Mouse (Mus musculus) midbrain, embryonic 12.5 days (tissue): Measurements from ENCODE around the gene Zbtb26. TPM values are rescaled to one million over a fixed set of nuclear protein-coding genes. Genes with fewer than 3 reads are reported as not detected.

Source experiments
- ATAC-seq: fragments of 200-750 bp; cut with Nextera tagmentation; 2 replicates; pipeline ENCODE4 v1.8.0; 2017; ENCODE audit warnings: low read depth, moderate TSS enrichment, moderate library complexity; ENCODE audit not compliant: low FRiP score
- H3K27ac ChIP-seq: fragments of 300-500 bp; sonication (generic); replicated peaks from 2 replicates; pipeline ENCODE4 v1.5.1; 2016; ENCODE audit warnings: mild to moderate bottlenecking
- H3K27me3 ChIP-seq: fragments of 300-500 bp; sonication (generic); 2 replicates; pipeline ENCODE4 v1.6.1; 2016; ENCODE audit warnings: mild to moderate bottlenecking
- H3K36me3 ChIP-seq: fragments of 300-500 bp; sonication (generic); 2 replicates; pipeline ENCODE4 v1.6.1; 2016
- H3K4me1 ChIP-seq: fragments of 300-500 bp; sonication (generic); 2 replicates; pipeline ENCODE4 v1.6.1; 2016
- H3K4me2 ChIP-seq: fragments of 300-500 bp; sonication (generic); replicated peaks from 2 replicates; pipeline ENCODE4 v1.6.1; 2016; ENCODE audit warnings: mild to moderate bottlenecking, moderate library complexity
- H3K4me3 ChIP-seq: fragments of 300-500 bp; sonication (generic); 2 replicates; pipeline ENCODE4 v1.5.1; 2016; ENCODE audit warnings: mild to moderate bottlenecking
- H3K9ac ChIP-seq: fragments of 300-500 bp; sonication (generic); replicated peaks from 2 replicates; pipeline ENCODE4 v1.6.1; 2016; ENCODE audit warnings: mild to moderate bottlenecking, moderate library complexity
- H3K9me3 ChIP-seq: fragments of 300-500 bp; sonication (generic); 2 replicates; pipeline ENCODE4 v1.6.1; 2016; ENCODE audit warnings: mild to moderate bottlenecking
- WGBS: fragments of 180-500 bp; shearing (Covaris S2); methylation state at CpG from one replicate; pipeline ENCODE4 v1.1.7; 2016; 5-methylcytosine and 5-hydroxymethylcytosine counted together
- polyA plus RNA-seq: library from polyadenylated mRNA; unstranded; fragments of >200 nt; fragmentation: Nextera tagmentation; extraction: Ambion mirVana; gene quantifications from 2 replicates; pipeline ENCODE4 v1.2.1, GENCODE M21; 2016

Zbtb26 gene
- 13.6 and 14.0 TPM in 2 replicates for polyA plus RNA-seq

- under 1% methylated on average over 51 of the region's 51 CpGs for WGBS
- Histone ChIP-seq H3K4me2 (peak within 1 kb of the TSS; percentile 74), H3K9ac (peak within 1 kb of the TSS; percentile 95), H3K27ac (peak within 1 kb of the TSS; percentile 87), H3K4me1 (peaks cover 17% of the 10 kb centered on the region), H3K36me3 (peaks cover 3% of the 10 kb centered on the region; the same call in 1 of the 2 replicates), H3K27me3 (no peaks in the 10 kb centered on the region), H3K4me3 (peak within 1 kb of the TSS; percentile 86), H3K9me3 (no peaks in the 10 kb centered on the region)
- ATAC-seq = peak; percentile 99
Observed at GRCm38 (mm10) chr2:37442611-37443591, at the start of gene Zbtb26, which contains the start of the genes Zbtb6 and Rabgap1. Zbtb26 (minus strand) TSS chr2:37443135. Zbtb6 (minus strand) TSS chr2:37443171. Rabgap1 (plus strand) TSS chr2:37443279.

DNA sequence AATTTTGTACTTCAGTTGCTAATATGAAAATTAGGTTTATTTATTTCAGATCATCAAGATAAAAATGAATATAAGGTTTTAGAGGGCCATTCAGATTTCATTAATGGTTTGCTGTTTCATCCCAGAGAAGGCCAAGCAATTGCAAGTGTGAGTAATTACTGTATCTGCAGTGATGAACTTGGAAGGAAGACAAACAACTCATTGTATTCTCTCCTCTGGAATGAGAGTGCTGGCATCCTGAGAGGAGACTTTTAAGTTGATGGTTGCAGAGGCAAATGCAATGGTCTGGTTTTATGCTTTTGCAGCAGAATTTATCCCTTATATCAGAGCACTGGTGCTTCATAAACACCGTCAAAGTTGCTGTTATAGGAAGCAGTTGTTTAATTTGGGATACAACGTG, 46.0 kb upstream of the Zbtb26 start:
- Histone ChIP-seq H3K4me2 (no peak overlapping the region), H3K27ac (no peak overlapping the region), H3K36me3 (peaks cover 55% of the 10 kb centered on the region), H3K4me1 (no peaks in the 10 kb centered on the region), H3K4me3 (no peak overlapping the region), H3K9me3 (no peaks in the 10 kb centered on the region), H3K27me3 (no peaks in the 10 kb centered on the region), H3K9ac (no peak overlapping the region)
- WGBS = 98% methylated on average over 2 of the region's 2 CpGs
- ATAC-seq = no peak

GRCm38 (mm10) chr2:37486408-37486807, 43.5 kb upstream of the Zbtb26 start:
- H3K9ac ChIP-seq = no peak overlapping the region
- no peaks in the 10 kb centered on the region for H3K27me3 ChIP-seq
- no peak overlapping the region for H3K4me3 ChIP-seq
- peaks cover 54% of the 10 kb centered on the region for H3K36me3 ChIP-seq
- ATAC-seq = no peak
- no peak overlapping the region for H3K27ac ChIP-seq
- H3K4me1 ChIP-seq = no peaks in the 10 kb centered on the region
- no peak overlapping the region for H3K4me2 ChIP-seq
- H3K9me3 ChIP-seq = no peaks in the 10 kb centered on the region

- H3K4me3 ChIP-seq = no peak overlapping the region
- WGBS = 86% methylated on average over 1 of the region's 1 CpGs
- H3K27ac ChIP-seq = no peak overlapping the region
- no peaks in the 10 kb centered on the region for H3K27me3 ChIP-seq
- H3K9me3 ChIP-seq = no peaks in the 10 kb centered on the region
- H3K9ac ChIP-seq = no peak overlapping the region
- no peak for ATAC-seq
- peaks cover 54% of the 10 kb centered on the region for H3K36me3 ChIP-seq
- no peaks in the 10 kb centered on the region for H3K4me1 ChIP-seq
- no peak overlapping the region for H3K4me2 ChIP-seq
Observed at GRCm38 (mm10) chr2:37485370-37485769, 42.4 kb upstream of the Zbtb26 start.

DNA sequence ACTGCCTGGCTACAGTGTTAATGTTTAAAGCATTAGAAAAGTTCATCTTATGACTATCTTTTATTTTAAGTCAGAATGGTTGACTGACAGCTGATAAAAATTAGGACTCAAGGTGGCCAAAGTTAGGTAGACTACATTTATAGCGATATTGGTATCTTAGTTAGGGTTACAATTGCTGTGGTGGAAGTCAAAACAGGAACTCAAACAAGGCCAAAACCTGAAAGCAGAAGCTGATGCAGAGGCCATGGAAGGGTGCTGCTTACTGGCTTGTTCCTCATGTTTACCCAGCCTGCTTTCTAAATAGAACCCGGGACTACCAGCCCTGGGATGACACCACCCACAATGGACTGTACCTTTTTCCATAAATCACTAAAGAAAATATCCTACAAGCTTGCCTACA, 41.2 kb upstream of the Zbtb26 start:
- Histone ChIP-seq H3K36me3 (peaks cover 44% of the 10 kb centered on the region), H3K4me3 (no peak overlapping the region), H3K27ac (no peak overlapping the region), H3K9ac (no peak overlapping the region), H3K4me1 (no peaks in the 10 kb centered on the region), H3K27me3 (no peaks in the 10 kb centered on the region), H3K9me3 (no peaks in the 10 kb centered on the region), H3K4me2 (no peak overlapping the region)
- 91% methylated on average over 2 of the region's 2 CpGs for WGBS
- no peak for ATAC-seq

GRCm38 (mm10) chr2:37480039-37480438, 37.1 kb upstream of the Zbtb26 start:
- 98% methylated on average over 2 of the region's 2 CpGs for WGBS
- Histone ChIP-seq H3K27me3 (no peaks in the 10 kb centered on the region), H3K9me3 (no peaks in the 10 kb centered on the region), H3K36me3 (peaks cover 62% of the 10 kb centered on the region), H3K4me1 (no peaks in the 10 kb centered on the region), H3K4me2 (no peak overlapping the region), H3K4me3 (no peak overlapping the region), H3K9ac (no peak overlapping the region), H3K27ac (no peak overlapping the region)
- ATAC-seq = no peak

- H3K4me1 ChIP-seq = no peaks in the 10 kb centered on the region
- no peaks in the 10 kb centered on the region for H3K27me3 ChIP-seq
- no peak for ATAC-seq
- no peak overlapping the region for H3K9ac ChIP-seq
- no peak overlapping the region for H3K27ac ChIP-seq
- H3K4me3 ChIP-seq = no peak overlapping the region
- H3K4me2 ChIP-seq = no peak overlapping the region
- no peaks in the 10 kb centered on the region for H3K9me3 ChIP-seq
- peaks cover 57% of the 10 kb centered on the region for H3K36me3 ChIP-seq
Observed at GRCm38 (mm10) chr2:37479559-37479958, 36.6 kb upstream of the Zbtb26 start.

DNA sequence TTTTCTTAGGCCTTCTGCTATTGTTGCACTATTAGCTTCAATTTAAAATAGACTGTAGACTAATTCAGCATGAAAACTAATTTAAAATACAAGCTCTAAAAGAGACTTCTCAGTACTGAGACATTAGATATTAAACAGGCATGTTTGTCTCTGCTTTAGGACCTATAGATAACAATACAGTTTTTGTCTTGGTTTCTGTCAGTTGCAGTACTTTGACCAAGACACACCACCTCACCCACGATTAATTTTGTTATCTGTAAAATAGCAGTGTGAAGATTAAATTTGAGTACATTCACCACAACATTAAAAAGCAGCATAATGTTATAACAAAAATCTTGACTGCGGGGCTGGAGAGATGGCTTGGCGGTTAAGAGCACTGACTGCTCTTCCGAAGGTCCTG, 23.3 kb upstream of the Zbtb26 start:
- no peak overlapping the region for H3K27ac ChIP-seq
- no peaks in the 10 kb centered on the region for H3K27me3 ChIP-seq
- H3K4me3 ChIP-seq = no peak overlapping the region
- H3K4me2 ChIP-seq = no peak overlapping the region
- H3K9ac ChIP-seq = no peak overlapping the region
- H3K36me3 ChIP-seq = peaks cover 15% of the 10 kb centered on the region
- no peaks in the 10 kb centered on the region for H3K4me1 ChIP-seq
- H3K9me3 ChIP-seq = no peaks in the 10 kb centered on the region
- WGBS = 96% methylated on average over 4 of the region's 4 CpGs
- ATAC-seq = no peak

DNA sequence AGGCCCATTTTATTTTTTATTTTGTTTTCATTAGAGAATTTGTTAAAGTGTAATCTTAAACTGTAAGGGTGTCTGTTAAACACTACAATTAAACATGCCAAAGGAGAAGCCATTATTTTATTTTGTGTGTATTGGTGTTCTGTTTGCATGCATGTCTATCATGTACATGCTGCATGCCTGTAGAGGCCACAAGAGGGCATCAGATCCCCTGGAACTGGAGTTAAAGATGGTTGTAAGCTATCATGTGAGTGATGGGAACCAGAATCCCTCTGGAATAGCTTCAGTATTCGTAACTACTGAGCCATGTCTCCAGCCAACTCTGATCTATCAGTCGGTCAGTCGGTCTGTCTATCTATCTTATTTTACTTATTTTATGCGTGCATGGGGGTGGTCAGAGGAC, 17.8 kb upstream of the Zbtb26 start:
- no peaks in the 10 kb centered on the region for H3K36me3 ChIP-seq

DNA sequence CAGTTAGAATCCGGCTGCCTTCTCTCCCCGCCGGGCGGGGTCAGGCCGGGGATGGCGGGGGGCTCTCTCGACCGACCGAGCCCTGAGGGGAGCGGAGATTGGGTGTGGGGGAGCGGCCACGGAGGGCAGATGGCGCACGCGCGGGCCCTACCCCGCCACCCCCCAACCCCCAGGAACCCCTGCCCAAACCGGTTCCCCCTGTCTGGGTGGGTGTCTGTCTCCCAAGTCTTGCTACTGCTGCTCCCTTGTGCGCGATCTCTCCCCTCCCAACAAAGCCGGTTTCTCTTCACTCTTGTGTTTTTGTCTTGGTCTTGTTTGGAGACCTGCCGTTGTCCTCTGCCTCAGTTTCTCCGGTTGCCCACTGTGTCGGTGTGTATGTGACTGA, 9.4 kb upstream of the Zbtb26 start:
- no peaks in the 10 kb centered on the region for H3K9me3 ChIP-seq
- H3K9ac ChIP-seq = peak overlapping the region; percentile 95
- H3K4me2 ChIP-seq = peak overlapping the region; percentile 92
- no peaks in the 10 kb centered on the region for H3K36me3 ChIP-seq
- no peaks in the 10 kb centered on the region for H3K27me3 ChIP-seq
- H3K27ac ChIP-seq = peak overlapping the region; percentile 85
- ATAC-seq = peak; percentile 87
- peaks cover 7% of the 10 kb centered on the region for H3K4me1 ChIP-seq
- WGBS = under 1% methylated on average over 17 of the region's 24 CpGs
- peak overlapping the region; percentile 95 for H3K4me3 ChIP-seq

More for the DNA sequence above, 17.8 kb upstream of the Zbtb26 start:
- Histone ChIP-seq H3K27ac (no peak overlapping the region), H3K4me1 (no peaks in the 10 kb centered on the region), H3K9me3 (no peaks in the 10 kb centered on the region), H3K9ac (no peak overlapping the region), H3K4me3 (no peak overlapping the region), H3K4me2 (no peak overlapping the region), H3K27me3 (no peaks in the 10 kb centered on the region)
- no peak for ATAC-seq
- 98% methylated on average over 4 of the region's 4 CpGs for WGBS

GRCm38 (mm10) chr2:37451667-37452375, 8.9 kb upstream of the Zbtb26 start:
- Histone ChIP-seq H3K9ac (peak overlapping the region; percentile 95), H3K36me3 (no peaks in the 10 kb centered on the region), H3K9me3 (no peaks in the 10 kb centered on the region), H3K27ac (peak overlapping the region; percentile 85), H3K4me2 (peak overlapping the region; percentile 92), H3K4me1 (peaks cover 7% of the 10 kb centered on the region), H3K27me3 (no peaks in the 10 kb centered on the region), H3K4me3 (peak overlapping the region; percentile 95)
- 8% methylated on average over 44 of the region's 44 CpGs for WGBS
- ATAC-seq = peak; percentile 99

GRCm38 (mm10) chr2:37431609-37432008, 11.3 kb downstream of the Zbtb26 start:
- Histone ChIP-seq H3K27me3 (no peaks in the 10 kb centered on the region), H3K36me3 (peaks cover 25% of the 10 kb centered on the region), H3K9ac (peak overlapping the region; percentile 75), H3K4me2 (peak overlapping the region; percentile 85), H3K9me3 (no peaks in the 10 kb centered on the region), H3K27ac (peak overlapping the region; percentile 99), H3K4me1 (peaks cover 15% of the 10 kb centered on the region), H3K4me3 (peak overlapping the region; percentile 71)
- 27% methylated on average over 7 of the region's 7 CpGs for WGBS
- ATAC-seq = peak; percentile 24; the same call in 1 of the 2 replicates
